Mouse (Mus musculus) embryo, embryonic 10.5 days (tissue): Measurements from ENCODE around the gene Ptges3.
A peak's percentile ranks its signal among the peaks of the same experiment; 100 is the strongest.
"Not testable (repeated sequence)": the region's sequence is repeated elsewhere in the genome, so short reads cannot be mapped to it uniquely, and the experiment has no call there.

Experiments
- DNase-seq: peaks from one replicate; pipeline ENCODE4 v3.0.0-alpha.2; 2015; ENCODE audit warnings: low spot score

Ptges3 gene

DNA sequence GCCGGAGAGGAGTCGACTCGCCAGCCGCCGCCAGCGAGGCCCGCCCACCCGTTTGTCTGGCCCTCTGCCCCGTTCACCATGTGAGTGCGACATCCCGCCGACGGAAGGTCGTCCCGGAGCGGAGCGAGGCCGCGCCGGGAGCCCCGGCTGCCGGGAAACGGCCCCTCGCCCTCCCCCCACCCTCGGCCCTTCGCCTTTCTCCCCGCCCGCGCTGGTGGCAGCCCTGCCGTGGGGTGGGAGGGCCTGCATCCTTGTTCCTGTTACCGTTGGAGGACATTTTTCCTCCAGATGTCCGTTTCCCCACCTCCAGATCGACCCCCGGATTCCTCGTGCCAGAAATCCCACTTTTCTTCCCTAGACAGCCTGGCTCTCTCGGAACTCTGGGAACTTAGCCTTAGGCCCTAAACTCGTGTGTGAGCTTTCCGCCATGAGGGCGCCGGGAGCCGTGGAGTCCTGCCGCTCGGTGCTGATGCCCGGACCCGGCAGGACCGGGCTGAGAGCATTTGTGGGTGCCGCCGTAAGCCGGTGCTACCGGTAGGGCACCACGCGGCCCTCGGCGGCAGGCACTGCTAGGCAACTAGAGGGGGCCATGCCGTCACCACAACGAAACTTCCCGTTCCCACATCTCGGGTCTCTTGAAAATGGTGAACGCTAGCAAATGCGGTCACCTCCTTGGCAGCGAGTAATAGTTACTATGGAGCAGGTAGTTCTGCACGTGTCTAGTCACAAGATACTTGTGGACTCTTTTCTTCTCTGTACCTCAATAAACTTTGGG is 640 bp downstream of the Ptges3 start:
- DNase-seq, result peak; percentile 71

- no peak for DNase-seq
Observed at GRCm38 (mm10) chr10:128061109-128061508, 2.4 kb downstream of the Ptges3 start.

DNA sequence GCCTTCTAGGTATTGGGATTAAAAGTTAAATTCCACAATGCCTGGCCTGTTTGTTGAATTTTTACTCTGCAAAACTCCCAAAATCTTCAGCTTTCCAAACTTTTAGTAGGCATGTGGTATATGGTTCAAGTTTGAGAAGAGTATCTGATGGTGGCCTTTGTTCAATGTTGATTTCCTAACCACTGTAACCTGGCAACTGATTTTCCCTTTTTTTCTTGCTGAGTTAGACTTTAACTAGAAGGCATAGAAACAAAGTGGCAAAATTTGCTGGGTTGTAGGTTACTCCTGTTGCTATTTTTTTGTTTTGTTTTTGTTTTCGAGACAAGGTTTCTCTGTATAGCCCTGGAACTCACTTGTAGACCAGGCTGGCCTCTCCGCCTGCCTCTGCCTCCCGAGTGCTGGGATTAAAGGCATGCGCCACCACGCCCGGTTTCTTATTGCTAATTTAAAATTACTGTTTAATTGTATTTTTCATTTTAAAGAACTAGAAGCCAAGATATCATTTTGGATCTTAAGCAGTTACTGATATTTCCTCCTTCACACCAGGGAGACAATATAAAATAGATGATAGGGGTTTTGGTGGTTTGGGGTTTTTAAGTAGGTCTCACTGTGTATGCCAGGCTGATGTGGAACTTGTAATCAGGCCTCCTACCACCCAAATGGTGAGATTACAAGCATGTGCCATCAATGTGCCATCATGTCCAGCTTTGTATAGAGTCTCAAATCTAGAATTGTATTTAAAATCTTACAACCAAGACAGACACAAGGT is 3.7 kb downstream of the Ptges3 start:
- DNase-seq, result no peak

- no peak for DNase-seq
Observed at GRCm38 (mm10) chr10:128066072-128066471, 7.3 kb downstream of the Ptges3 start.

DNA sequence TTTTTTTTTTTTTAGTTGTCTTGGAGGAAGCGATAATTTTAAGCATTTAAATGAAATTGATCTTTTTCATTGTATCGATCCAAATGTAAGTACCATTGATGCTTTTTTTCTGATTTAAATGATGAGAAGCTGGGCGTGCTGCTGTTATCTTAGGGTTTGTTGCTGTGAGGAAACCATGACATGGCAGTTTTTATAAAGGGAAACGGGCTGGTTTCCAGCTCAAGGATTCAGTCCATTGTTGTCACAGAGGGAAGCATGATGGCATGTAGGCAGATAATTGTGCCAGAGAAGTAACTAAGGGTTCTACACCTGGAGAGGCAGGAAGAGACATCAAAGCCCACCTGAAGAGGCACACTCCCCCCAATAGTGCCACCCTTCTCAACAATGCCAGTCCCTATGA is 10.4 kb downstream of the Ptges3 start:
- no peak for DNase-seq

GRCm38 (mm10) chr10:128070432-128070831 is 11.7 kb downstream of the Ptges3 start:
- not testable (repeated sequence) for DNase-seq

DNA sequence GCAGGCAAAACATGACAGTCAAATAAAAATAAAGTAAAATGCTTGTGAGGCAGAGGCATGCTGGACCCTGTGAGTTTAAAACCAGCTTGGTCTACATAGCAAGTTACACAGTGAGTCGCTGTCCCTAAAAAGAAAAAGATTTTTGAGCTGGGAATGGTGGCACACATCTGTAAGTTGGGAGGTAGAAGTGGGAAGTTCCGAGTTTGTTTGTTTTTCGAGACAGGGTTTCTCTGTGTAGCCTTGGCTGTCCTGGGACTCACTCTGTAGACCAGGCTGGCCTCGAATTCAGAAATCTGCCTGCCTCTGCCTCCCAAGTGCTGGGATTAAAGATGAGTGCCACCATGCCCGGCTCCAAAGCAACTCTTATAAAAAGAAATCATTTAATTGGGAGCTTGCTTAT is 19.5 kb downstream of the Ptges3 start:
- not testable (repeated sequence) for DNase-seq

DNA sequence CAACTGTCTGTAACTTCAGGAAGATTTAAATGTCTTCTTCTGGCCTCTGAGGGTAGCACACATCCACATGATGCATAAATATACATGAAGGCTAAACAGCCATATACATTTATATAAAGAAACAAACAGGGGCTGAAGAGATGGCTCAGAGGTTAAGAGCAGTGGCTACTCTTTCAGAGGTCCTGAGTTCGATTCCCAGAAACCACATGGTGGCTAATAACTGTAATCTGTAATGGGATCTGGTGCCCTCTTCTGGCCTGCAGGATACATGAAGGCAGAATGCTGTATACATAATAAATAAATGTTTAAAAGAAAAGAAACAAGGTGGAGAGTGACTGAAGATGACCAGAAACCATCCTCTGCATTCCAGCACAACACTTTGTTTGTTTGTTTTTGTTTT is 21.7 kb downstream of the Ptges3 start:
- no peak for DNase-seq

- DNase-seq, result no peak
Observed at GRCm38 (mm10) chr10:128081807-128082476, 23.2 kb downstream of the Ptges3 start.

- DNase-seq, result no peak
Observed at GRCm38 (mm10) chr10:128082477-128082808, 23.7 kb downstream of the Ptges3 start.

DNA sequence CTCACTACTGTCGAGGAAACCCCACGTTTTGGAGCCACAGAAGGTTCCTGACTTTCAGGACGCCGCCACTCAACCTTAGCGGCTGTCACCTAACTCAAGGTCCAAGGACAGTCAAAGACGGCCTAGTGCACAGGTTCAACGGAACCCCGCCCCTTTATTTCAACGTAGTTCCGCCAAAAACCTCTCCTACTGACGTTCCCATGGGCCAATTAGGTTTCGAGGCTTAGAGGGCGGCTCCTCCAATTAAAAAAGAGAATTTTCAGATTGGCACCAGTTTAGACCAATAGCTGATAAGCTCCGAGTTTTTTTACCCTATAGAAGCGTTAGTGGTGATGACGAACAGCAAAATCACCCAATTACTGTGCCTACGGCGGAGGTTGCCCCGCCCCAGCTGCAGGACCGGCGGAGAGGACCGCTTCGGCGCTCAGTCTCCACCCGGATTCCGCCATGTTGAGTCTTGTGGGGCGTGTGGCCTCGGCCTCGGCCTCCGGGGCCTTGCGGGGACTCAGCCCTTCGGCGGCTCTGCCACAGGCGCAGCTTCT is 24.2 kb downstream of the Ptges3 start, which contains the start of gene Atp5b:
Gene Atp5b (plus strand): TSS at position 394 of the 542 bp plus-strand sequence.
- peak; percentile 100 for DNase-seq

DNA sequence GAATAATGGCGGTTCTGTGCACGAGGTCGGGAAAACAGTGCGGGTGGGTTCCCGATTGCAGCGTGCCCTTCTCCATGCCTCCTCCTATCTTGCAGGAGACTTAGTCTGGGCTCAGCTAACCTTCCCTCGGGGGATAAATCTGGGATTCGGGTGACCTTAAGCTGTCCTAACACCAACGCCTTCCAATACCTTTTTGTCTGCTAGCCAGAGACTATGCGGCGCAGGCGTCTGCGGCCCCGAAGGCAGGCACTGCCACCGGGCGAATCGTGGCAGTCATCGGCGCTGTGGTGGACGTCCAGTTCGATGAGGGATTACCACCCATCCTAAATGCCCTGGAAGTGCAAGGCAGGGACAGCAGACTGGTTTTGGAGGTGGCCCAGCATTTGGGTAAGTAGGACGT is 24.9 kb downstream of the Ptges3 start:
- no peak for DNase-seq

DNA sequence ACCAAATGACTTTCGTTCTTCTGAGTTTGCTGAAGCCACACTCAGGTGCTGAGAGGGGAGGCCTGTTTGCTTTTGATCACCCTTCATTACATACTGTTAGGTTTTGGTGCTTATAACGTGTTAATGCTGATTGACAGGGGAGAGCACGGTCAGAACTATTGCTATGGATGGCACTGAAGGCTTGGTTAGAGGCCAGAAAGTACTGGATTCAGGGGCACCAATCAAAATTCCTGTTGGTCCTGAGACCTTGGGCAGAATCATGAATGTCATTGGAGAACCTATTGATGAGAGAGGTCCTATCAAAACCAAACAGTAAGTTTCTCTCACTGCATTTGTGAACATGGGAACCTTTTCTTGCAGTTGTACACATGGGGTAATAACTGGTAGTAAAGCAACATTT is 25.4 kb downstream of the Ptges3 start:
- no peak for DNase-seq

DNA sequence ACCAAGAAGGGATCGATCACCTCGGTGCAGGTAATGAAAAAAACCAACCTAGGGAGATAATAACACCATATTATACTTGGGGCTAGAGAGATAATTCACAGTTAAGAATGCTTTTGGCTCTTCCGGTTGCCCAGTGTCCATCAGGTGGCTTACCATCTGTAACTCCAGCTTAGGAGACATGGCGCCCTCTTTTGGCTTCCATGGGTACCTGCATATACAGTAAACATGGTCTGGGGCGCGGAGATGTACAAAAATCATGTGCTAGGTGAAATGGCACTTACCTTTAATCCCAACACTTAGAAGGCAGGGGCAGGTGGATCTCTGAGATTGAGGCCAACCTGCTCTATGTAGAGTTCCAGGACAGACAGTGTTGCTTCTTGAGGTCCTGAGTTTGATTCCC is 27.6 kb downstream of the Ptges3 start:
- peak; percentile 68 for DNase-seq

DNA sequence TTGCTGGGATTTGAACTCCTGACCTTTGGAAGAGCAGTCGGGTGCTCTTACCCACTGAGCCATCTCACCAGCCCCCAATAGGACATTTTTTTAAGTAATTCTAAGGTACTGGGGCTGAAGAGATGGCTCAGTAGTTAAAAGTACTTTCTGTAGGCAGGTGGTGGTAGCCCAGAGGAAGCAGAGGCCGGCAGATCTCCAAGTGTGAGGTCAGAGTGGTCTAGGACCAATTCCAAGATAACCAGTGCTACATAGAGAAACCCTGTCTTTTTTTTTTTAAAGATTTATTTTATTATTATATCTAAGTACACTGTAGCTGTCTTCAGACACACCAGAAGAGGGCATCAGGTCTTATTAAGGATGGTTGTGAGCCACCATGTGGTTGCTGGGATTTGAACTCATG is 28.5 kb downstream of the Ptges3 start:
- DNase-seq, result not testable (repeated sequence)

DNA sequence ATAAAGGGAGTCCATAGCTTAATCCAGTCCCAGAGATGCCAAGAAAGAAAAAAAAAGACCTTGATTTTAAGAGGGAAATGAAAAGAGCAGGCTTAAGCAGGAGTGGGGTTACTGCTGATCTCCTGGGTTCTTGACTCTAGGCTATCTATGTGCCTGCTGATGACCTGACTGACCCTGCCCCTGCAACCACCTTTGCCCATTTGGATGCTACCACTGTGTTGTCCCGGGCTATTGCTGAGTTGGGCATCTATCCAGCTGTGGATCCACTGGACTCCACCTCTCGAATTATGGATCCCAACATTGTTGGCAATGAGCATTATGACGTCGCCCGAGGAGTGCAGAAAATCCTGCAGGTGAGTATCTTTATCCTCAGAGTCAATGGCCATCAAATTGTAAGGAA is 29.4 kb downstream of the Ptges3 start:
- no peak for DNase-seq

DNA sequence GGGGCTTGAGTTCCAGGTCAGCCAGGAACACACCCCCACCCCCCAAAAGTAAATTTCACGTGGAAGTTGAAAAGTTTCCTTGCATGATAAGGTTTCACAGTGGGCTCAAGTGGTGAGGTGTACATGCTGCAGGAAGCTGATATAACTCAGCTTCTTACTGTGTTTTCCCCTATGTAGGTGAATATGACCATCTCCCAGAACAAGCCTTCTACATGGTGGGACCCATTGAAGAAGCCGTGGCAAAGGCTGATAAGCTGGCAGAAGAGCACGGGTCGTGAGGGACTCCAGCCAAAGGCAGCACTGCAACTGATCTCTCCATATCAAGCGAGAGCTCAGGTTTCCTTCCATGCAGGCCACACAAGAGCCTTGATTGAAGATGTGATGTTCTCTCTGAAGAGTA is 31.1 kb downstream of the Ptges3 start:
- DNase-seq, result no peak

GRCm38 (mm10) chr10:128090651-128091563 is 32.2 kb downstream of the Ptges3 start:
- peak; percentile 97 for DNase-seq

GRCm38 (mm10) chr10:128091564-128092505 is 33.1 kb downstream of the Ptges3 start, which contains the start of gene Baz2a:
Gene Baz2a (plus strand): TSS chr10:128091577.
- DNase-seq, result peak; percentile 59
